Mouse (Mus musculus): ENCODE data around the gene Rpl26.
"Not testable (repeated sequence)": the region's sequence is repeated elsewhere in the genome, so short reads cannot be mapped to it uniquely, and the experiment has no call there.

The Rpl26 gene

GRCm38 (mm10) chr11:68914566-68914965 is 13.2 kb downstream of the Rpl26 start:
- DNase-seq (ENCODE audit: low read depth, low spot score), result no peak

GRCm38 (mm10) chr11:68923191-68923590 is 21.8 kb downstream of the Rpl26 start:
- DNase-seq (ENCODE audit: low read depth, low spot score), result no peak

- DNase-seq (ENCODE audit: low read depth, low spot score), result no peak
Measured at GRCm38 (mm10) chr11:68924749-68925148, 23.4 kb downstream of the Rpl26 start.

- DNase-seq (ENCODE audit: low read depth, low spot score), result no peak
Measured at GRCm38 (mm10) chr11:68926981-68927380, 25.6 kb downstream of the Rpl26 start, which contains the start of gene Odf4. TSS of gene Odf4 (minus strand) at chr11:68927081.

GRCm38 (mm10) chr11:68929947-68930346 is 28.6 kb downstream of the Rpl26 start:
- no peak for DNase-seq (ENCODE audit: low read depth, low spot score)

- DNase-seq (ENCODE audit: low read depth, low spot score), result no peak
Measured at GRCm38 (mm10) chr11:68933885-68934507, 32.6 kb downstream of the Rpl26 start.

- not testable (repeated sequence) for DNase-seq (ENCODE audit: low read depth, low spot score)
Measured at GRCm38 (mm10) chr11:68936951-68937350, 35.6 kb downstream of the Rpl26 start.

- peak; percentile 87 for DNase-seq (ENCODE audit: low read depth, low spot score)
Measured at GRCm38 (mm10) chr11:68939451-68940304, 38.3 kb downstream of the Rpl26 start.

- DNase-seq (ENCODE audit: low read depth, low spot score), result no peak
Measured at GRCm38 (mm10) chr11:68940516-68940915, 39.1 kb downstream of the Rpl26 start.

- no peak for DNase-seq (ENCODE audit: low read depth, low spot score)
Measured at GRCm38 (mm10) chr11:68942731-68943130, 41.3 kb downstream of the Rpl26 start.

GRCm38 (mm10) chr11:68945245-68945644 is 43.9 kb downstream of the Rpl26 start:
- DNase-seq (ENCODE audit: low read depth, low spot score), result no peak

- DNase-seq (ENCODE audit: low read depth, low spot score), result no peak
Measured at GRCm38 (mm10) chr11:68946001-68946400, 44.6 kb downstream of the Rpl26 start.

- no peak for DNase-seq (ENCODE audit: low read depth, low spot score)
Measured at GRCm38 (mm10) chr11:68946806-68947440, 45.5 kb downstream of the Rpl26 start.

GRCm38 (mm10) chr11:68947542-68947993 is 46.2 kb downstream of the Rpl26 start:
- no peak for DNase-seq (ENCODE audit: low read depth, low spot score)

- DNase-seq (ENCODE audit: low read depth, low spot score), result no peak
Measured at GRCm38 (mm10) chr11:68953903-68954302, 52.5 kb downstream of the Rpl26 start.

GRCm38 (mm10) chr11:68954408-68954807 is 53.0 kb downstream of the Rpl26 start:
- DNase-seq (ENCODE audit: low read depth, low spot score), result no peak

GRCm38 (mm10) chr11:68955473-68955872 is 54.1 kb downstream of the Rpl26 start:
- DNase-seq (ENCODE audit: low read depth, low spot score), result no peak

- DNase-seq (ENCODE audit: low read depth, low spot score), result no peak
Measured at GRCm38 (mm10) chr11:68956107-68956506, 54.7 kb downstream of the Rpl26 start.

Measured in forelimb bud, embryonic 11.5 days (tissue).